Mouse (Mus musculus) testis, adult 2 months (tissue): Measurements from ENCODE around the gene Gldn.

Experiments
- CTCF ChIP-seq: fragments of 200-500 bp; IDR thresholded peaks from 2 replicates; pipeline ENCODE4 v1.5.1; 2012; ENCODE audit warnings: low read depth, mild to moderate bottlenecking, inconsistent platforms, low read length, moderate library complexity; ENCODE audit not compliant: control insufficient read depth, insufficient read depth, insufficient replicate concordance
- POLR2A ChIP-seq: fragments of 200-500 bp; IDR thresholded peaks from 2 replicates; pipeline ENCODE4 v1.6.1; 2012; ENCODE audit warnings: low read depth, mild to moderate bottlenecking, inconsistent platforms, low read length, moderate library complexity; ENCODE audit not compliant: control insufficient read depth

DNA sequence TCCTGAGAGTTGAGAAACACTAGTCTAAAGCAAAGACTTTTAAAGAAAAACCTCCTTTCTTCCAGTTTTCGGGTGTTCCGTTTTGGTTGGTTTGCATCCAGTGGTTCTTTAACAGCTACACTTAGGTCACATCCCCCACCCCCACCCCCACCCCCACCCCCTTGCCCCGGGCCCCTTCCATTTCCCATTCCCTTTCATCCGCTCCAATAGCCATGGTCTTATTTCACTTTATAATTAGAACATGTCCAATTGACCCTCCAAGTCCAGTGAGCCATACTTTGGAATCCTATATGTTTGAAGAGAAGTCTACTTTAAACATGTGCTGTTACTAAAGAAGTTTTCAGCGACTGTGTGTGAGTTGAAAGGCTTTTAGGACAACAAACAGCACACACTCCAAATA, 1.5 kb downstream of the Gldn start:
- no peak for TF ChIP-seq CTCF
- TF ChIP-seq POLR2A = no peak
